ENCODE assay signal across 13 mouse cellular contexts in the genomic region with DNA sequence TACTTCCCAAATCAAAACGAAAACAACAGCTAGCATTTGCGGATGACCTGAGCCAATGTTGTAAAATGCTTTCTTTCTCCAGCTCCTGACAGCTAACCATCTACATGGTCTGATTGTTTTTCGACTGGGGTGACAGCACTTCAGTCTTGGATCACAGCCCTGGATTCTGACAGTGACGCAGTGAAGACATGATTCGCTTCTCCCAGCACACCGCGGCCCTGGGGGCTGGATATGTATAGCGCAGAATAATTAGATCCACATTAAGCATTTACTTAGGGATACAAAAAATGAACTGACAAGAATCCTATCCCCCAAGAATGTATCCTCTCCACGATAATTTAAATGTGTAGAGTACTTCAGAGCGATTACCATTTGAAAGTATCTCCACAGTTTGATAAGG.
DNase-seq lines count a peak whose midpoint lies in the region; ATAC-seq lines count a peak whose summit lies in the region.
"Had no signal": no experiment of that assay in that cellular context is flagged by ENCODE, and none has a peak within 500 bp of the region (broad histone marks: within the 10 kb centered on the region; RNA-seq: fewer than 3 reads in every experiment).

No protein-coding gene starts in this region.

- H3K27ac ChIP-seq in heart, embryonic 14.5 days (replicated peaks in 1 of 2; ENCODE audit: control insufficient read depth in 1 of 2, insufficient read depth in 1 of 2, low read depth in 2 of 2, low read length in 2 of 2) = no peak overlapping the region
- no peak overlapping the region for H3K27ac ChIP-seq in midbrain, embryonic 12.5 days (replicated peaks)
- no peak overlapping the region for H3K27ac ChIP-seq in midbrain, embryonic 14.5 days (replicated peaks; ENCODE audit: low read depth, low read length)
- no peak overlapping the region for H3K27ac ChIP-seq in forebrain, embryonic 14.5 days (ENCODE audit: low read depth, low read length)
- H3K27ac ChIP-seq: heart, adult 2 months; kidney, postnatal 0 days; liver, embryonic 14.5 days; lung, embryonic 15.5 days had no signal

- H3K36me3 ChIP-seq in heart, embryonic 14.5 days (ENCODE audit: control insufficient read depth, insufficient read depth, low read length) = no peaks in the 10 kb centered on the region
- H3K36me3 ChIP-seq in midbrain, embryonic 12.5 days = no peaks in the 10 kb centered on the region
- H3K36me3 ChIP-seq in midbrain, embryonic 14.5 days (ENCODE audit: control insufficient read depth, insufficient read depth, low read length) = no peaks in the 10 kb centered on the region
- no peaks in the 10 kb centered on the region for H3K36me3 ChIP-seq in forebrain, embryonic 14.5 days (ENCODE audit: control insufficient read depth, insufficient read depth, low read length)
- H3K36me3 ChIP-seq: lung, embryonic 15.5 days had no signal

- peaks cover 5% of the 10 kb centered on the region for H3K27me3 ChIP-seq in heart, embryonic 14.5 days (ENCODE audit: control insufficient read depth, insufficient read depth, low read length)
- no peaks in the 10 kb centered on the region for H3K27me3 ChIP-seq in midbrain, embryonic 12.5 days
- no peaks in the 10 kb centered on the region for H3K27me3 ChIP-seq in midbrain, embryonic 14.5 days (ENCODE audit: control insufficient read depth, insufficient read depth, low read length)
- H3K27me3 ChIP-seq in forebrain, embryonic 14.5 days (replicated peaks; ENCODE audit: control insufficient read depth, insufficient read depth, low read length) = no peaks in the 10 kb centered on the region

- no peaks in the 10 kb centered on the region for H3K9me3 ChIP-seq in heart, embryonic 14.5 days (ENCODE audit: control insufficient read depth, low read length)
- H3K9me3 ChIP-seq in midbrain, embryonic 12.5 days = no peaks in the 10 kb centered on the region
- no peaks in the 10 kb centered on the region for H3K9me3 ChIP-seq in midbrain, embryonic 14.5 days (ENCODE audit: control insufficient read depth, low read length)
- no peaks in the 10 kb centered on the region for H3K9me3 ChIP-seq in forebrain, embryonic 14.5 days (replicated peaks; ENCODE audit: control insufficient read depth, low read length)
- H3K9me3 ChIP-seq: lung, embryonic 15.5 days had no signal

- no peak overlapping the region for H3K9ac ChIP-seq in heart, embryonic 14.5 days (ENCODE audit: low read length)
- H3K9ac ChIP-seq in midbrain, embryonic 12.5 days (replicated peaks) = no peak overlapping the region
- no peak overlapping the region for H3K9ac ChIP-seq in midbrain, embryonic 14.5 days (replicated peaks; ENCODE audit: low read length)
- H3K9ac ChIP-seq in forebrain, embryonic 14.5 days (ENCODE audit: low read length) = 0 out of 2 replicates have a peak overlapping the region, but pooled peaks have one; percentile 13
- H3K9ac ChIP-seq: liver, embryonic 14.5 days; lung, embryonic 15.5 days had no signal

- no peak for DNase-seq in heart, adult 18-20 months
- DNase-seq in midbrain, embryonic 14.5 days = no peak
- DNase-seq in forebrain, embryonic 14.5 days (ENCODE audit: low spot score) = no peak
- no peak for DNase-seq in MN1 (ENCODE audit: low spot score)
- DNase-seq in ovary, postnatal 10 days (ENCODE audit: low spot score) = no peak
- DNase-seq: gastrocnemius, postnatal 25 days had no signal

- WGBS in heart, embryonic 14.5 days = 59% methylated on average over 10 of the region's 10 CpGs
- 81% methylated on average over 10 of the region's 10 CpGs for WGBS in midbrain, embryonic 12.5 days
- 71% methylated on average over 10 of the region's 10 CpGs for WGBS in midbrain, embryonic 14.5 days
- WGBS in forebrain, embryonic 14.5 days = 68% methylated on average over 10 of the region's 10 CpGs

- H3K4me1 ChIP-seq in heart, embryonic 14.5 days (ENCODE audit: control insufficient read depth in 2 of 2, insufficient read depth in 2 of 2, low read length in 2 of 2) = peaks cover 0 to 17% of the 10 kb centered on the region in 2 experiments; a peak in 2 of 4 replicates
- H3K4me1 ChIP-seq in midbrain, embryonic 12.5 days = peaks cover 21% of the 10 kb centered on the region
- H3K4me1 ChIP-seq in midbrain, embryonic 14.5 days (ENCODE audit: control insufficient read depth, insufficient read depth, low read length) = peaks cover 9% of the 10 kb centered on the region
- peaks cover 15% of the 10 kb centered on the region; the same call in 1 of the 2 replicates for H3K4me1 ChIP-seq in forebrain, embryonic 14.5 days (ENCODE audit: control insufficient read depth, insufficient read depth, low read length)
- H3K4me1 ChIP-seq: lung, embryonic 15.5 days had no signal

- peak overlapping the region; percentile 64; the same call in 1 of the 2 replicates for H3K4me2 ChIP-seq in heart, embryonic 14.5 days (ENCODE audit: low read length)
- H3K4me2 ChIP-seq in midbrain, embryonic 12.5 days (replicated peaks) = no peak overlapping the region
- H3K4me2 ChIP-seq in midbrain, embryonic 14.5 days (ENCODE audit: low read length) = no peak overlapping the region
- H3K4me2 ChIP-seq in forebrain, embryonic 14.5 days (ENCODE audit: low read length) = no peak overlapping the region
- H3K4me2 ChIP-seq: lung, embryonic 15.5 days had no signal

- ATAC-seq in heart, embryonic 14.5 days (ENCODE audit: insufficient number of reproducible peaks, insufficient read depth, low FRiP score, low read depth) = no peak
- ATAC-seq in midbrain, embryonic 12.5 days (ENCODE audit: low FRiP score, low read depth) = 0 out of 2 replicates have a peak, but pooled peaks have one; percentile 51
- ATAC-seq in midbrain, embryonic 14.5 days (ENCODE audit: low FRiP score, low TSS enrichment) = no peak
- ATAC-seq in forebrain, embryonic 14.5 days = peak; percentile 60
- ATAC-seq: inflammation-experienced regulatory T-cells, adult 6 months had no signal

- no peak overlapping the region for H3K4me3 ChIP-seq in heart, embryonic 14.5 days (ENCODE audit: control insufficient read depth in 1 of 2, insufficient read depth in 1 of 2, low read depth in 1 of 2, low read length in 2 of 2)
- H3K4me3 ChIP-seq in midbrain, embryonic 12.5 days = no peak overlapping the region
- H3K4me3 ChIP-seq in midbrain, embryonic 14.5 days (replicated peaks; ENCODE audit: low read depth, low read length) = no peak overlapping the region
- H3K4me3 ChIP-seq in forebrain, embryonic 14.5 days (ENCODE audit: low read depth, low read length) = no peak overlapping the region
- H3K4me3 ChIP-seq: heart, adult 2 months; lung, embryonic 15.5 days had no signal

Comparison
In these comparisons a context has a peak if more than half of its experiments do, and no peak if none do; other contexts are left out.
1. ATAC-seq: peak in midbrain, embryonic 12.5 days (single experiment) and forebrain, embryonic 14.5 days (single experiment); none in heart, embryonic 14.5 days (single experiment) and midbrain, embryonic 14.5 days (single experiment).